Mouse (Mus musculus): Measurements from ENCODE around the gene Tmem176b. TPM values are rescaled to one million over a fixed set of nuclear protein-coding genes. Genes with fewer than 3 reads are reported as not detected.
"Not testable (repeated sequence)": the region's sequence is repeated elsewhere in the genome, so short reads cannot be mapped to it uniquely, and the experiment has no call there.

Gene Tmem176b
- polyA plus RNA-seq, 1 experiment: 1,024 TPM

GRCm38 (mm10) chr6:48831141-48831540 lies 10.2 kb downstream of the Tmem176b start:
- Histone ChIP-seq H3K4me3 (ENCODE audit: insufficient read depth, low read length) (no peak overlapping the region), H3K27ac (ENCODE audit: insufficient read depth, low read depth, low read length) (peak overlapping the region; percentile 88), H3K4me1 (ENCODE audit: control insufficient read depth, insufficient read depth, low read length) (peaks cover 70% of the 10 kb centered on the region)
- TF ChIP-seq POLR2A (IDR thresholded peaks at IDR 0.05; ENCODE audit: borderline replicate concordance, low read depth, low read length) (no peak), CTCF (IDR thresholded peaks at IDR 0.05; ENCODE audit: low read depth, low read length) (no peak)

- TF ChIP-seq CTCF (IDR thresholded peaks at IDR 0.05; ENCODE audit: low read depth, low read length): no peak
- no peak for TF ChIP-seq POLR2A (IDR thresholded peaks at IDR 0.05; ENCODE audit: borderline replicate concordance, low read depth, low read length)
- H3K4me1 ChIP-seq (ENCODE audit: control insufficient read depth, insufficient read depth, low read length): peaks cover 67% of the 10 kb centered on the region
- peak overlapping the region; percentile 88 for H3K27ac ChIP-seq (ENCODE audit: insufficient read depth, low read depth, low read length)
- H3K4me3 ChIP-seq (ENCODE audit: insufficient read depth, low read length): no peak overlapping the region
Observed at GRCm38 (mm10) chr6:48830241-48830640, 11.1 kb downstream of the Tmem176b start.

GRCm38 (mm10) chr6:48829651-48830050 lies 11.6 kb downstream of the Tmem176b start:
- peaks cover 70% of the 10 kb centered on the region for H3K4me1 ChIP-seq (ENCODE audit: control insufficient read depth, insufficient read depth, low read length)
- H3K4me3 ChIP-seq (ENCODE audit: insufficient read depth, low read length): no peak overlapping the region
- peak overlapping the region; percentile 88 for H3K27ac ChIP-seq (ENCODE audit: insufficient read depth, low read depth, low read length)
- TF ChIP-seq POLR2A (IDR thresholded peaks at IDR 0.05; ENCODE audit: borderline replicate concordance, low read depth, low read length) (no peak), CTCF (IDR thresholded peaks at IDR 0.05; ENCODE audit: low read depth, low read length) (no peak)

GRCm38 (mm10) chr6:48828976-48829375 lies 12.3 kb downstream of the Tmem176b start:
- no peak overlapping the region for H3K27ac ChIP-seq (ENCODE audit: insufficient read depth, low read depth, low read length)
- TF ChIP-seq POLR2A (IDR thresholded peaks at IDR 0.05; ENCODE audit: borderline replicate concordance, low read depth, low read length): no peak
- peaks cover 66% of the 10 kb centered on the region for H3K4me1 ChIP-seq (ENCODE audit: control insufficient read depth, insufficient read depth, low read length)
- no peak overlapping the region for H3K4me3 ChIP-seq (ENCODE audit: insufficient read depth, low read length)

- H3K27ac ChIP-seq (ENCODE audit: insufficient read depth, low read depth, low read length): no peak overlapping the region
- no peak overlapping the region for H3K4me3 ChIP-seq (ENCODE audit: insufficient read depth, low read length)
- peaks cover 45% of the 10 kb centered on the region for H3K4me1 ChIP-seq (ENCODE audit: control insufficient read depth, insufficient read depth, low read length)
- TF ChIP-seq CTCF (IDR thresholded peaks at IDR 0.05; ENCODE audit: low read depth, low read length) (no peak), POLR2A (IDR thresholded peaks at IDR 0.05; ENCODE audit: borderline replicate concordance, low read depth, low read length) (no peak)
Observed at GRCm38 (mm10) chr6:48825016-48825415, 16.3 kb downstream of the Tmem176b start.

GRCm38 (mm10) chr6:48821991-48822785 lies 19.1 kb downstream of the Tmem176b start:
- H3K4me3 ChIP-seq (ENCODE audit: insufficient read depth, low read length); H3K27ac ChIP-seq (ENCODE audit: insufficient read depth, low read depth, low read length): not testable (repeated sequence)
- H3K4me1 ChIP-seq (ENCODE audit: control insufficient read depth, insufficient read depth, low read length): peaks cover 33% of the 10 kb centered on the region

GRCm38 (mm10) chr6:48817815-48818214 lies 23.5 kb downstream of the Tmem176b start:
- Histone ChIP-seq H3K4me1 (ENCODE audit: control insufficient read depth, insufficient read depth, low read length) (peaks cover 19% of the 10 kb centered on the region), H3K27ac (ENCODE audit: insufficient read depth, low read depth, low read length) (no peak overlapping the region), H3K4me3 (ENCODE audit: insufficient read depth, low read length) (no peak overlapping the region)
- TF ChIP-seq POLR2A (IDR thresholded peaks at IDR 0.05; ENCODE audit: borderline replicate concordance, low read depth, low read length) (no peak), CTCF (IDR thresholded peaks at IDR 0.05; ENCODE audit: low read depth, low read length) (peak; percentile 79)

- H3K4me3 ChIP-seq (ENCODE audit: insufficient read depth, low read length): no peak overlapping the region
Observed at GRCm38 (mm10) chr6:48815013-48815412, 26.3 kb downstream of the Tmem176b start.

GRCm38 (mm10) chr6:48809494-48810219 lies 31.6 kb downstream of the Tmem176b start:
- TF ChIP-seq CTCF (IDR thresholded peaks at IDR 0.05; ENCODE audit: low read depth, low read length): no peak
- no peak for TF ChIP-seq POLR2A (IDR thresholded peaks at IDR 0.05; ENCODE audit: borderline replicate concordance, low read depth, low read length)
- H3K4me1 ChIP-seq (ENCODE audit: control insufficient read depth, insufficient read depth, low read length): no peaks in the 10 kb centered on the region
- H3K4me3 ChIP-seq (ENCODE audit: insufficient read depth, low read length): no peak overlapping the region
- no peak overlapping the region for H3K27ac ChIP-seq (ENCODE audit: insufficient read depth, low read depth, low read length)

More at GRCm38 (mm10) chr6:48815013-48815412, 26.3 kb downstream of the Tmem176b start:
- peaks cover 13% of the 10 kb centered on the region for H3K4me1 ChIP-seq (ENCODE audit: control insufficient read depth, insufficient read depth, low read length)
- no peak overlapping the region for H3K27ac ChIP-seq (ENCODE audit: insufficient read depth, low read depth, low read length)
- TF ChIP-seq CTCF (IDR thresholded peaks at IDR 0.05; ENCODE audit: low read depth, low read length) (no peak), POLR2A (IDR thresholded peaks at IDR 0.05; ENCODE audit: borderline replicate concordance, low read depth, low read length) (no peak)

- H3K4me1 ChIP-seq (ENCODE audit: control insufficient read depth, insufficient read depth, low read length): no peaks in the 10 kb centered on the region
- no peak overlapping the region for H3K27ac ChIP-seq (ENCODE audit: insufficient read depth, low read depth, low read length)
- TF ChIP-seq POLR2A (IDR thresholded peaks at IDR 0.05; ENCODE audit: borderline replicate concordance, low read depth, low read length): no peak
- no peak for TF ChIP-seq CTCF (IDR thresholded peaks at IDR 0.05; ENCODE audit: low read depth, low read length)
- H3K4me3 ChIP-seq (ENCODE audit: insufficient read depth, low read length): no peak overlapping the region
Observed at GRCm38 (mm10) chr6:48806746-48807145, 34.5 kb downstream of the Tmem176b start.
